Mouse (Mus musculus) forebrain, postnatal 0 days (tissue): ENCODE measurements around the gene Pnpla1. TPM values are rescaled to one million over a fixed set of nuclear protein-coding genes. Genes with fewer than 3 reads are reported as not detected.

ENCODE experiments used
- ATAC-seq: fragments of 200-750 bp; cut with Nextera tagmentation; 2 replicates; pipeline ENCODE4 v1.8.0; 2017; ENCODE audit warnings: mild to moderate bottlenecking, moderate library complexity
- DNase-seq: peaks from one replicate; pipeline ENCODE4 v3.0.0-alpha.2; 2015
- H3K27ac ChIP-seq: fragments of 300-500 bp; sonication (generic); 2 replicates; pipeline ENCODE4 v1.5.1; 2014; ENCODE audit warnings: low read depth, mild to moderate bottlenecking, antibody characterized with exemption, low read length, moderate library complexity, mixed read lengths
- H3K27me3 ChIP-seq: fragments of 300-500 bp; sonication (generic); 2 replicates; pipeline ENCODE4 v1.6.1; 2014; ENCODE audit warnings: mild to moderate bottlenecking, low read length, mixed read lengths; ENCODE audit not compliant: insufficient read depth
- H3K36me3 ChIP-seq: fragments of 300-500 bp; sonication (generic); 2 replicates; pipeline ENCODE4 v1.6.1; 2014; ENCODE audit warnings: mild to moderate bottlenecking, moderate library complexity; ENCODE audit not compliant: insufficient read depth
- H3K4me1 ChIP-seq: fragments of 300-500 bp; sonication (generic); 2 replicates; pipeline ENCODE4 v1.6.1; 2014; ENCODE audit warnings: antibody characterized with exemption; ENCODE audit not compliant: insufficient read depth
- H3K4me2 ChIP-seq: fragments of 300-500 bp; sonication (generic); 2 replicates; pipeline ENCODE4 v1.6.1; 2014; ENCODE audit warnings: low read depth, mild to moderate bottlenecking, moderate library complexity
- H3K4me3 ChIP-seq: fragments of 300-500 bp; sonication (generic); 2 replicates; pipeline ENCODE4 v1.5.1; 2014; ENCODE audit warnings: low read depth, low read length, mixed read lengths
- H3K9ac ChIP-seq: fragments of 300-500 bp; sonication (generic); 2 replicates; pipeline ENCODE4 v1.6.1; 2014; ENCODE audit warnings: mild to moderate bottlenecking
- H3K9me3 ChIP-seq: fragments of 300-500 bp; sonication (generic); 2 replicates; pipeline ENCODE4 v1.6.1; 2016; ENCODE audit warnings: low read length
- CTCF ChIP-seq: sonication (generic); IDR thresholded peaks from 2 replicates; pipeline ENCODE4 v1.5.1; 2016; ENCODE audit warnings: antibody characterized with exemption, control low read depth, low read depth
- WGBS: fragments of 180-500 bp; shearing (Covaris S2); extraction: QIAGEN DNeasy Blood & Tissue Kit; methylation state at CpG from one replicate; pipeline ENCODE4 v1.1.7; 2014; 5-methylcytosine and 5-hydroxymethylcytosine counted together
- polyA plus RNA-seq: library from polyadenylated mRNA; unstranded; fragments of >200 nt; fragmentation: Nextera tagmentation; extraction: Ambion mirVana; gene quantifications from 2 replicates; pipeline ENCODE4 v1.2.1, GENCODE M21; 2015
- total RNA-seq: library from RNA; depleted of rRNA; stranded (reverse); fragments of >200 nt; gene quantifications from 2 replicates; pipeline ENCODE4 v1.2.3, GENCODE M21; 2014; rRNA removed

Gene Pnpla1
- total and polyA plus RNA-seq, 2 experiments from 2014 or later: 0.04 TPM; not detected in 1

GRCm38 (mm10) chr17:28936622-28937345, 78.6 kb downstream of the Pnpla1 start:
- Histone ChIP-seq H3K9ac (no peak overlapping the region), H3K9me3 (no peaks in the 10 kb centered on the region), H3K27ac (no peak overlapping the region), H3K27me3 (no peaks in the 10 kb centered on the region), H3K4me2 (no peak overlapping the region), H3K4me1 (no peaks in the 10 kb centered on the region), H3K4me3 (no peak overlapping the region), H3K36me3 (no peaks in the 10 kb centered on the region)
- TF ChIP-seq CTCF: peak; percentile 52
- 78% methylated on average over 10 of the region's 10 CpGs for WGBS
- no peak for DNase-seq
- ATAC-seq: no peak

Other genes starting within 250 kb of the Pnpla1 start
- gene Srpk1, start 235.7 kb upstream of the Pnpla1 start, total RNA-seq: 55.4 and 69.6 TPM in 2 replicates
- gene Srpk1, start 235.7 kb upstream of the Pnpla1 start, polyA plus RNA-seq: 66.6 and 75.1 TPM in 2 replicates
- gene Slc26a8, start 168.2 kb upstream of the Pnpla1 start, total RNA-seq: 2.0 and 3.3 TPM in 2 replicates
- 1.3 and 1.8 TPM in 2 replicates for gene Slc26a8, start 168.2 kb upstream of the Pnpla1 start, polyA plus RNA-seq
- 28.7 and 33.5 TPM in 2 replicates for gene Mapk14, start 167.1 kb upstream of the Pnpla1 start, total RNA-seq
- 16.6 and 20.4 TPM in 2 replicates for gene Mapk14, start 167.1 kb upstream of the Pnpla1 start, polyA plus RNA-seq
- 1.2 and 5.6 TPM in 2 replicates for gene AC170998.1, start 132.3 kb upstream of the Pnpla1 start, total RNA-seq
- 1.7 TPM in 1 of 2 replicates, not detected in the other for gene AC170998.1, start 132.3 kb upstream of the Pnpla1 start, polyA plus RNA-seq
- 0.14 and 0.38 TPM in 2 replicates for gene Mapk13, start 89.1 kb upstream of the Pnpla1 start, total RNA-seq
- gene Mapk13, start 89.1 kb upstream of the Pnpla1 start, polyA plus RNA-seq: 0.53 and 1.0 TPM in 2 replicates
- 8.9 and 13.0 TPM in 2 replicates for gene Brpf3, start 57.3 kb upstream of the Pnpla1 start, total RNA-seq
- 2.2 and 4.1 TPM in 2 replicates for gene Brpf3, start 57.3 kb upstream of the Pnpla1 start, polyA plus RNA-seq
- 3.3 and 4.1 TPM in 2 replicates for gene 4930539E08Rik, start 56.9 kb downstream of the Pnpla1 start, total RNA-seq
- gene 4930539E08Rik, start 56.9 kb downstream of the Pnpla1 start, polyA plus RNA-seq: 1.8 and 2.1 TPM in 2 replicates
- not detected in 2 replicates for gene Pxt1, start 85.4 kb downstream of the Pnpla1 start, total RNA-seq
- not detected in 2 replicates for gene Pxt1, start 85.4 kb downstream of the Pnpla1 start, polyA plus RNA-seq
- gene Kctd20, start 93.5 kb downstream of the Pnpla1 start, total RNA-seq: 69.2 and 77.3 TPM in 2 replicates
- 63.4 and 72.9 TPM in 2 replicates for gene Kctd20, start 93.5 kb downstream of the Pnpla1 start, polyA plus RNA-seq
- 49.0 and 58.8 TPM in 2 replicates for gene Stk38, start 149.6 kb downstream of the Pnpla1 start, total RNA-seq
- gene Stk38, start 149.6 kb downstream of the Pnpla1 start, polyA plus RNA-seq: 32.8 and 43.7 TPM in 2 replicates
- gene Srsf3, start 174.2 kb downstream of the Pnpla1 start, total RNA-seq: 263 and 287 TPM in 2 replicates
- 367 and 416 TPM in 2 replicates for gene Srsf3, start 174.2 kb downstream of the Pnpla1 start, polyA plus RNA-seq
- 15.3 and 20.0 TPM in 2 replicates for gene Cdkn1a, start 232.6 kb downstream of the Pnpla1 start, total RNA-seq
- gene Cdkn1a, start 232.6 kb downstream of the Pnpla1 start, polyA plus RNA-seq: 94.3 and 121 TPM in 2 replicates